Mouse (Mus musculus) hindbrain, embryonic 11.5 days (tissue): ENCODE measurements around the gene Tfdp2. TPM values are rescaled to one million over a fixed set of nuclear protein-coding genes. Genes with fewer than 3 reads are reported as not detected.

Experiments
- ATAC-seq: fragments of 200-750 bp; cut with Nextera tagmentation; 2 replicates; pipeline ENCODE4 v1.8.0; 2017; ENCODE audit warnings: mild to moderate bottlenecking, moderate TSS enrichment, moderate library complexity; ENCODE audit not compliant: low FRiP score
- DNase-seq: peaks from one replicate; pipeline ENCODE4 v3.0.0-alpha.2; 2015; ENCODE audit warnings: low spot score
- H3K27ac ChIP-seq: fragments of 300-500 bp; sonication (generic); 2 replicates; pipeline ENCODE4 v1.5.1; 2014; ENCODE audit warnings: mild to moderate bottlenecking, low read depth, low read length
- H3K27me3 ChIP-seq: fragments of 300-500 bp; sonication (generic); 2 replicates; pipeline ENCODE4 v1.6.1; 2014; ENCODE audit warnings: mild to moderate bottlenecking, low read length, moderate library complexity, mixed read lengths; ENCODE audit not compliant: control insufficient read depth, insufficient read depth
- H3K36me3 ChIP-seq: fragments of 300-500 bp; sonication (generic); 2 replicates; pipeline ENCODE4 v1.6.1; 2014; ENCODE audit warnings: mild to moderate bottlenecking, low read length, moderate library complexity, mixed read lengths; ENCODE audit not compliant: control insufficient read depth, insufficient read depth
- H3K4me1 ChIP-seq: fragments of 300-500 bp; sonication (generic); replicated peaks from 2 replicates; pipeline ENCODE4 v1.6.1; 2014; ENCODE audit warnings: low read length, mixed read lengths; ENCODE audit not compliant: control insufficient read depth, insufficient read depth
- H3K4me2 ChIP-seq: fragments of 300-500 bp; sonication (generic); replicated peaks from 2 replicates; pipeline ENCODE4 v1.6.1; 2014; ENCODE audit warnings: mild to moderate bottlenecking, low read depth, low read length
- H3K4me3 ChIP-seq: fragments of 300-500 bp; sonication (generic); 2 replicates; pipeline ENCODE4 v1.5.1; 2014; ENCODE audit warnings: low read depth, low read length
- H3K9ac ChIP-seq: fragments of 300-500 bp; sonication (generic); 2 replicates; pipeline ENCODE4 v1.6.1; 2014; ENCODE audit warnings: low read depth, low read length
- H3K9me3 ChIP-seq: fragments of 300-500 bp; sonication (generic); 2 replicates; pipeline ENCODE4 v1.6.1; 2016; ENCODE audit warnings: low read length; ENCODE audit not compliant: control insufficient read depth
- WGBS: fragments of 180-500 bp; shearing (Covaris S2); extraction: QIAGEN DNeasy Blood & Tissue Kit; methylation state at CpG from one replicate; pipeline ENCODE4 v1.1.7; 2014; 5-methylcytosine and 5-hydroxymethylcytosine counted together
- polyA plus RNA-seq: library from polyadenylated mRNA; unstranded; fragments of >200 nt; fragmentation: Nextera tagmentation; extraction: Ambion mirVana; gene quantifications from 2 replicates; pipeline ENCODE4 v1.2.1, GENCODE M21; 2014

The Tfdp2 gene
- polyA plus RNA-seq, 1 experiment from 2014 or later = 84.5 TPM

DNA sequence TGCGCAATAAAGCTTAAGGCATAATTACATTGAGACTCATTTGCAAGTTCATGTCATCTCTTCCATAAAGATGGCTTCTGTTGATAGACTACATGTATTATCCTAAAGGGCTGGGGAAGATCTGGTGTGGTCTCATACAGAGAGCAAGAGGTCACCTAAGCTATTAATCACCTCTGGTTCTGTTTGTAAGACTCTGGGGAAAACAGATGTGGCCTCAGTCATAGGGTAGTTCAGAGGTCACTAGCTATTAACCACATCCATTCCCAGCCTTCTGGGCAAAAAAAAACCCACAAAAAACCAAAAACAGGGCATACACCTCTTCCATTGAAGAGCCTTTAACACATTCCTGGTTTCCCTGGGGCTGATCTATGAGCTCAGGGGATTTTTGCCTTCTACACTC is 42.2 kb downstream of the Tfdp2 start:
- ATAC-seq (peak; percentile 49; the same call in 1 of the 2 replicates), DNase-seq (no peak)
- Histone ChIP-seq H3K9ac (no peak overlapping the region), H3K9me3 (no peaks in the 10 kb centered on the region), H3K27me3 (no peaks in the 10 kb centered on the region), H3K4me2 (no peak overlapping the region), H3K4me3 (no peak overlapping the region), H3K36me3 (no peaks in the 10 kb centered on the region), H3K4me1 (no peaks in the 10 kb centered on the region), H3K27ac (no peak overlapping the region)
- 54% methylated on average over 1 of the region's 1 CpGs for WGBS

- DNase-seq (no peak), ATAC-seq (0 out of 2 replicates have a peak, but pooled peaks have one; percentile 45)
- Histone ChIP-seq H3K4me2 (no peak overlapping the region), H3K4me1 (no peaks in the 10 kb centered on the region), H3K9me3 (no peaks in the 10 kb centered on the region), H3K36me3 (no peaks in the 10 kb centered on the region), H3K27ac (no peak overlapping the region), H3K4me3 (no peak overlapping the region), H3K9ac (no peak overlapping the region), H3K27me3 (no peaks in the 10 kb centered on the region)
- 85% methylated on average over 10 of the region's 10 CpGs for WGBS
These were observed 45.3 kb downstream of the Tfdp2 start for GRCm38 (mm10) chr9:96241134-96242097.

- no peak overlapping the region for H3K4me2 ChIP-seq
- no peak overlapping the region for H3K4me3 ChIP-seq
- no peak overlapping the region for H3K9ac ChIP-seq
- no peaks in the 10 kb centered on the region for H3K36me3 ChIP-seq
- H3K9me3 ChIP-seq = no peaks in the 10 kb centered on the region
- ATAC-seq (no peak), DNase-seq (no peak)
- no peaks in the 10 kb centered on the region for H3K4me1 ChIP-seq
- no peak overlapping the region for H3K27ac ChIP-seq
- 90% methylated on average over 6 of the region's 6 CpGs for WGBS
- H3K27me3 ChIP-seq = no peaks in the 10 kb centered on the region
These were observed 47.8 kb downstream of the Tfdp2 start for GRCm38 (mm10) chr9:96243915-96244314.

- DNase-seq = no peak
- Histone ChIP-seq H3K4me2 (no peak overlapping the region), H3K27me3 (no peaks in the 10 kb centered on the region), H3K4me3 (no peak overlapping the region), H3K4me1 (no peaks in the 10 kb centered on the region), H3K27ac (no peak overlapping the region), H3K36me3 (no peaks in the 10 kb centered on the region), H3K9me3 (no peaks in the 10 kb centered on the region), H3K9ac (no peak overlapping the region)
- 91% methylated on average over 2 of the region's 2 CpGs for WGBS
- ATAC-seq = no peak
These were observed 58.7 kb downstream of the Tfdp2 start for GRCm38 (mm10) chr9:96254812-96255211.

- H3K9ac ChIP-seq = no peak overlapping the region
- 5% methylated on average over 6 of the region's 6 CpGs for WGBS
- H3K9me3 ChIP-seq = no peaks in the 10 kb centered on the region
- H3K4me3 ChIP-seq = peak overlapping the region; percentile 43; the same call in 1 of the 2 replicates
- peak overlapping the region; percentile 79 for H3K27ac ChIP-seq
- no peaks in the 10 kb centered on the region for H3K4me1 ChIP-seq
- no peaks in the 10 kb centered on the region for H3K27me3 ChIP-seq
- DNase-seq (peak; percentile 68), ATAC-seq (peak; percentile 66)
- no peak overlapping the region for H3K4me2 ChIP-seq
- no peaks in the 10 kb centered on the region for H3K36me3 ChIP-seq
These were observed 62.4 kb downstream of the Tfdp2 start for GRCm38 (mm10) chr9:96258478-96258877.

DNA sequence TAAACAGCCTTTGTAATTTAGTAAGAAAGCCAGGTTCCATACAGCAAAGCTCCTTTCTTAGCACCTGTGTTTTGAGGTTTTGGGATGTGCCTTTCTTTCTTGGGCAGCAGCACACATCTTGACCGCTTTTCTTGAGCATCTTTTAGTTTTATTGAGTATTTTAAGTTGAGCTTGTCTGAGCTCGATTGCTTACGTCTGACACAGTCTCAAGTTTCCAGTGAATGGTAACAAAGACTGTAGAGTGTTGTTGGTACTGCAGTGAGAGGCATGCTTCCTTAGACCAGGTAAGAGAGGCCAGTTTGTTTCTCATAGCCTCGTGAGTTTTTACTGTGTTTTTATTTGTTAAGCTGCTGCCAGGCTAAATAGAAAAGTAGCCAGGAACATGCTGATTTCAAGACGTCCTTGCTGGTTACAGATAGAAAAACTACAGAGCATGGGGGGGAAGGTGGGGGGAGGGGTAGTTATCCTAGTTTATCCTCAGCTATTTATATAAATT is 63.0 kb downstream of the Tfdp2 start:
- Histone ChIP-seq H3K4me2 (peak overlapping the region; percentile 34), H3K27me3 (no peaks in the 10 kb centered on the region), H3K4me1 (no peaks in the 10 kb centered on the region), H3K9ac (peak overlapping the region; percentile 57), H3K4me3 (peak overlapping the region; percentile 43), H3K27ac (peak overlapping the region; percentile 79), H3K9me3 (no peaks in the 10 kb centered on the region), H3K36me3 (no peaks in the 10 kb centered on the region)
- ATAC-seq (peak; percentile 63), DNase-seq (peak; percentile 77)
- 1% methylated on average over 5 of the region's 5 CpGs for WGBS

DNA sequence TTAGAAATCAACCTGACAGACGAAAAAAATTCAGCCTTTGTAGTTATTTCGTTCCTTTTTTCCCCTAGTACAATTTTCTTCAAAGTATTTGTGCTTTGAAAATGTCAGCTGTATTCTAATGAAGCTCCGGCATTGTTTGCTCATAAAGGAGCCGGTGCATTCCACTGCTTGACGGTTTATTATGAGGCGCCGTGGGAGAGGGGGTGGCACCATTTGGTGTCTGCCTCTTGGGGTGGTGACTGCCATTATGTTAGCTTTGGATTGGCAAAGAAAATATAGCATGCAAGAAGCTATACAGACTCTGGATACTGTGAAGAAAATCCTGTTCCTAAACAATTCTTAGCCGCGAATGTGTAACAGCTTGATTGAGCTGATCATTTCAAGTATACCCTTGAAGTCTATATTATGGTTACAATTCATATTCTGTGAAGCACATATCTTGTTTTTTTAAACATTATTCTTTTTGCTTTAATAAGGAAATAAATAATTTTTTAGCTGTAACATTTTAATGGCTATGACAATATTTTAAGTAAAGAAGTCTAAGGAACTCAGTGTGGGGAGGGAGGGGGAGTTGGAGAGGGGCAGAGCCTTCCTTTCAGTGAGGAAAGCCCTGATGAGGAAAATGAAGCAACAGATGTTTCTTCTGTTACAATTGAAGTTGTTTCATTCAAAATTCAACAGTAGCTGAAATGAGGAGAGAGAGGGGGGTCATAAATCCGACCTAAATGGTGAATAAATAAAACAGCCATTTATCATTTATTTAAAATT is 63.9 kb downstream of the Tfdp2 start:
- no peaks in the 10 kb centered on the region for H3K36me3 ChIP-seq
- peak overlapping the region; percentile 35 for H3K4me3 ChIP-seq
- H3K4me1 ChIP-seq = no peaks in the 10 kb centered on the region
- DNase-seq (peak; percentile 75), ATAC-seq (peak; percentile 86)
- H3K9me3 ChIP-seq = no peaks in the 10 kb centered on the region
- H3K27me3 ChIP-seq = no peaks in the 10 kb centered on the region
- no peak overlapping the region for H3K9ac ChIP-seq
- peak overlapping the region; percentile 8; the same call in 1 of the 2 replicates for H3K27ac ChIP-seq
- peak overlapping the region; percentile 32 for H3K4me2 ChIP-seq
- WGBS = 1% methylated on average over 10 of the region's 10 CpGs

- H3K9ac ChIP-seq = no peak overlapping the region
- H3K4me1 ChIP-seq = no peaks in the 10 kb centered on the region
- no peaks in the 10 kb centered on the region for H3K36me3 ChIP-seq
- H3K4me2 ChIP-seq = peak overlapping the region; percentile 28
- no peaks in the 10 kb centered on the region for H3K27me3 ChIP-seq
- 57% methylated on average over 4 of the region's 4 CpGs for WGBS
- no peak for ATAC-seq
- peak overlapping the region; percentile 14 for H3K4me3 ChIP-seq
- no peak overlapping the region for H3K27ac ChIP-seq
- DNase-seq = no peak
- no peaks in the 10 kb centered on the region for H3K9me3 ChIP-seq
These were observed 65.0 kb downstream of the Tfdp2 start for GRCm38 (mm10) chr9:96261101-96261500.
